Mouse (Mus musculus): Measurements from ENCODE around the gene Adar. TPM values are rescaled to one million over a fixed set of nuclear protein-coding genes. Genes with fewer than 3 reads are reported as not detected.
A peak's percentile ranks its signal among the peaks of the same experiment; 100 is the strongest.
"Not testable (repeated sequence)": the region's sequence is repeated elsewhere in the genome, so short reads cannot be mapped to it uniquely, and the experiment has no call there.

Adar gene
- polyA plus RNA-seq, 1 experiment: 6.3 TPM

- H3K4me1 ChIP-seq: peaks cover 27% of the 10 kb centered on the region
- TF ChIP-seq GATA1 (IDR thresholded peaks at IDR 0.05; ENCODE audit: borderline replicate concordance, low read length) (no peak), FLI1 (IDR thresholded peaks at IDR 0.05; ENCODE audit: low read length) (no peak)
- H3K9me3 ChIP-seq: peaks cover 5% of the 10 kb centered on the region; the same call in 1 of the 2 replicates
- H3K4me3 ChIP-seq (replicated peaks): no peak overlapping the region
- peaks cover 33% of the 10 kb centered on the region for H3K27me3 ChIP-seq (replicated peaks)
- H3K36me3 ChIP-seq (replicated peaks; ENCODE audit: low read length): peaks cover 29% of the 10 kb centered on the region
Observed at GRCm38 (mm10) chr3:89786275-89786674, 71.5 kb downstream of the Adar start.

- Histone ChIP-seq H3K4me1 (peaks cover 27% of the 10 kb centered on the region), H3K36me3 (replicated peaks; ENCODE audit: low read length) (peaks cover 4% of the 10 kb centered on the region)
- TF ChIP-seq FLI1 (IDR thresholded peaks at IDR 0.05; ENCODE audit: low read length) (no peak), GATA1 (IDR thresholded peaks at IDR 0.05; ENCODE audit: borderline replicate concordance, low read length) (no peak)
Observed at GRCm38 (mm10) chr3:89788680-89789352, 74.0 kb downstream of the Adar start.

GRCm38 (mm10) chr3:89794616-89795015 is 79.8 kb downstream of the Adar start:
- TF ChIP-seq FLI1 (IDR thresholded peaks at IDR 0.05; ENCODE audit: low read length) (no peak), GATA1 (IDR thresholded peaks at IDR 0.05; ENCODE audit: borderline replicate concordance, low read length) (no peak)
- H3K4me1 ChIP-seq: peaks cover 28% of the 10 kb centered on the region
- H3K36me3 ChIP-seq (replicated peaks; ENCODE audit: low read length): no peaks in the 10 kb centered on the region
- H3K4me3 ChIP-seq (replicated peaks): no peak overlapping the region
- peaks cover 17% of the 10 kb centered on the region for H3K9me3 ChIP-seq
- peaks cover 14% of the 10 kb centered on the region for H3K27me3 ChIP-seq (replicated peaks)

More at GRCm38 (mm10) chr3:89788680-89789352, 74.0 kb downstream of the Adar start:
- Histone ChIP-seq H3K4me3 (replicated peaks) (peak overlapping the region; percentile 19), H3K27me3 (replicated peaks) (peaks cover 39% of the 10 kb centered on the region), H3K9me3 (peaks cover 17% of the 10 kb centered on the region)

- Histone ChIP-seq H3K36me3 (replicated peaks; ENCODE audit: low read length) (no peaks in the 10 kb centered on the region), H3K27me3 (replicated peaks) (peaks cover 13% of the 10 kb centered on the region), H3K9me3 (peaks cover 17% of the 10 kb centered on the region), H3K4me3 (replicated peaks) (peak overlapping the region; percentile 84), H3K4me1 (peaks cover 29% of the 10 kb centered on the region)
- no peak for TF ChIP-seq FLI1 (IDR thresholded peaks at IDR 0.05; ENCODE audit: low read length)
Observed at GRCm38 (mm10) chr3:89795746-89796145, 80.9 kb downstream of the Adar start.

GRCm38 (mm10) chr3:89796358-89796757 is 81.5 kb downstream of the Adar start:
- Histone ChIP-seq H3K4me3 (replicated peaks) (peak overlapping the region; percentile 84), H3K36me3 (replicated peaks; ENCODE audit: low read length) (no peaks in the 10 kb centered on the region), H3K4me1 (peaks cover 29% of the 10 kb centered on the region), H3K9me3 (peaks cover 11% of the 10 kb centered on the region), H3K27me3 (replicated peaks) (peaks cover 7% of the 10 kb centered on the region)
- TF ChIP-seq GATA1 (IDR thresholded peaks at IDR 0.05; ENCODE audit: borderline replicate concordance, low read length): no peak
- no peak for TF ChIP-seq FLI1 (IDR thresholded peaks at IDR 0.05; ENCODE audit: low read length)

GRCm38 (mm10) chr3:89798518-89798917 is 83.7 kb downstream of the Adar start:
- Histone ChIP-seq H3K4me1 (peaks cover 35% of the 10 kb centered on the region), H3K4me3 (replicated peaks) (no peak overlapping the region), H3K9me3 (no peaks in the 10 kb centered on the region), H3K27me3 (replicated peaks) (peaks cover 11% of the 10 kb centered on the region), H3K36me3 (replicated peaks; ENCODE audit: low read length) (no peaks in the 10 kb centered on the region)
- TF ChIP-seq GATA1 (IDR thresholded peaks at IDR 0.05; ENCODE audit: borderline replicate concordance, low read length) (no peak), FLI1 (IDR thresholded peaks at IDR 0.05; ENCODE audit: low read length) (no peak)

- Histone ChIP-seq H3K4me1 (peaks cover 35% of the 10 kb centered on the region), H3K4me3 (replicated peaks) (no peak overlapping the region), H3K9me3 (no peaks in the 10 kb centered on the region), H3K27me3 (replicated peaks) (peaks cover 12% of the 10 kb centered on the region), H3K36me3 (replicated peaks; ENCODE audit: low read length) (no peaks in the 10 kb centered on the region)
- TF ChIP-seq FLI1 (IDR thresholded peaks at IDR 0.05; ENCODE audit: low read length) (no peak), GATA1 (IDR thresholded peaks at IDR 0.05; ENCODE audit: borderline replicate concordance, low read length) (no peak)
Observed at GRCm38 (mm10) chr3:89799476-89799875, 84.7 kb downstream of the Adar start.

- not testable (repeated sequence) for H3K4me3 ChIP-seq (replicated peaks); H3K36me3 ChIP-seq (replicated peaks; ENCODE audit: low read length); H3K9me3 ChIP-seq
- Histone ChIP-seq H3K4me1 (peaks cover 33% of the 10 kb centered on the region), H3K27me3 (replicated peaks) (peaks cover 13% of the 10 kb centered on the region)
Observed at GRCm38 (mm10) chr3:89800078-89800477, 85.3 kb downstream of the Adar start.

- peaks cover 24% of the 10 kb centered on the region for H3K4me1 ChIP-seq
- H3K9me3 ChIP-seq: no peaks in the 10 kb centered on the region
- TF ChIP-seq FLI1 (IDR thresholded peaks at IDR 0.05; ENCODE audit: low read length) (no peak), GATA1 (IDR thresholded peaks at IDR 0.05; ENCODE audit: borderline replicate concordance, low read length) (no peak)
- H3K36me3 ChIP-seq (replicated peaks; ENCODE audit: low read length): no peaks in the 10 kb centered on the region
- peaks cover 15% of the 10 kb centered on the region for H3K27me3 ChIP-seq (replicated peaks)
- no peak overlapping the region for H3K4me3 ChIP-seq (replicated peaks)
Observed at GRCm38 (mm10) chr3:89800774-89801506, 86.1 kb downstream of the Adar start.

GRCm38 (mm10) chr3:89801507-89801847 is 86.7 kb downstream of the Adar start:
- Histone ChIP-seq H3K36me3 (replicated peaks; ENCODE audit: low read length) (no peaks in the 10 kb centered on the region), H3K27me3 (replicated peaks) (peaks cover 15% of the 10 kb centered on the region), H3K9me3 (no peaks in the 10 kb centered on the region), H3K4me1 (peaks cover 19% of the 10 kb centered on the region), H3K4me3 (replicated peaks) (no peak overlapping the region)
- TF ChIP-seq GATA1 (IDR thresholded peaks at IDR 0.05; ENCODE audit: borderline replicate concordance, low read length) (no peak), FLI1 (IDR thresholded peaks at IDR 0.05; ENCODE audit: low read length) (no peak)

Data from megakaryocyte, embryonic 14.5 days (primary cell).